Mouse (Mus musculus): Measurements from ENCODE around the gene Dazap1. TPM values are rescaled to one million over a fixed set of nuclear protein-coding genes. Genes with fewer than 3 reads are reported as not detected.

Gene Dazap1
- total and polyA plus RNA-seq, 2 experiments from 2014 or later = 30.3 to 96.2 TPM

- H3K9me3 ChIP-seq (replicated peaks; ENCODE audit: control insufficient read depth, low read length) = no peaks in the 10 kb centered on the region
- no peak for DNase-seq (ENCODE audit: low spot score)
- no peaks in the 10 kb centered on the region for H3K4me1 ChIP-seq (ENCODE audit: control insufficient read depth, insufficient read depth)
- no peak overlapping the region for H3K27ac ChIP-seq (ENCODE audit: low read depth)
- no peaks in the 10 kb centered on the region for H3K36me3 ChIP-seq (replicated peaks; ENCODE audit: control insufficient read depth, insufficient read depth, low read length)
- no peak for ATAC-seq (ENCODE audit: insufficient read depth, low read depth)
- H3K9ac ChIP-seq (replicated peaks; ENCODE audit: low read depth, low read length) = no peak overlapping the region
- H3K27me3 ChIP-seq (ENCODE audit: control insufficient read depth, insufficient read depth, low read length) = peaks cover 41% of the 10 kb centered on the region
- no peak overlapping the region for H3K4me2 ChIP-seq (ENCODE audit: low read depth, low read length)
- 86% methylated on average over 12 of the region's 12 CpGs for WGBS
- TF ChIP-seq CTCF (IDR thresholded peaks at IDR 0.05; ENCODE audit: low read depth) (no peak), EP300 (IDR thresholded peaks at IDR 0.05; ENCODE audit: low read depth) (no peak)
- no peak overlapping the region for H3K4me3 ChIP-seq (ENCODE audit: low read depth, low read length)
Observed at GRCm38 (mm10) chr10:80336263-80336662, 75.0 kb downstream of the Dazap1 start.

Small RNA genes within 50 kb of the gene (microRNA-seq; reads per million reads assigned to microRNA genes)
- not detected for gene Mir6911

Other genes starting within 250 kb of the Dazap1 start
- gene Arhgap45, start 244.8 kb upstream of the Dazap1 start, total RNA-seq (2014; rRNA removed; ENCODE audit: low replicate concordance) = 3.9 and 11.0 TPM in 2 replicates
- 1.9 TPM in 2 replicates for gene Arhgap45, start 244.8 kb upstream of the Dazap1 start, polyA plus RNA-seq (2015; fragmentation: Nextera tagmentation; extraction: Ambion mirVana)
- gene Polr2e, start 221.7 kb upstream of the Dazap1 start, total RNA-seq (2014; rRNA removed; ENCODE audit: low replicate concordance) = 70.6 and 106 TPM in 2 replicates
- gene Polr2e, start 221.7 kb upstream of the Dazap1 start, polyA plus RNA-seq (2015; fragmentation: Nextera tagmentation; extraction: Ambion mirVana) = 120 and 123 TPM in 2 replicates
- 490 and 500 TPM in 2 replicates for gene Gpx4, start 214.3 kb upstream of the Dazap1 start, total RNA-seq (2014; rRNA removed; ENCODE audit: low replicate concordance)
- 874 and 900 TPM in 2 replicates for gene Gpx4, start 214.3 kb upstream of the Dazap1 start, polyA plus RNA-seq (2015; fragmentation: Nextera tagmentation; extraction: Ambion mirVana)
- 21.1 and 22.0 TPM in 2 replicates for gene Sbno2, start 155.9 kb upstream of the Dazap1 start, total RNA-seq (2014; rRNA removed; ENCODE audit: low replicate concordance)
- 5.9 and 6.3 TPM in 2 replicates for gene Sbno2, start 155.9 kb upstream of the Dazap1 start, polyA plus RNA-seq (2015; fragmentation: Nextera tagmentation; extraction: Ambion mirVana)
- gene Stk11, start 145.7 kb upstream of the Dazap1 start, total RNA-seq (2014; rRNA removed; ENCODE audit: low replicate concordance) = 40.3 and 57.4 TPM in 2 replicates
- gene Stk11, start 145.7 kb upstream of the Dazap1 start, polyA plus RNA-seq (2015; fragmentation: Nextera tagmentation; extraction: Ambion mirVana) = 10.6 and 10.8 TPM in 2 replicates
- 970 and 972 TPM in 2 replicates for gene Atp5d, start 122.9 kb upstream of the Dazap1 start, total RNA-seq (2014; rRNA removed; ENCODE audit: low replicate concordance)
- 1,858 and 1,876 TPM in 2 replicates for gene Atp5d, start 122.9 kb upstream of the Dazap1 start, polyA plus RNA-seq (2015; fragmentation: Nextera tagmentation; extraction: Ambion mirVana)
- gene Cbarp, start 120.7 kb upstream of the Dazap1 start, total RNA-seq (2014; rRNA removed; ENCODE audit: low replicate concordance) = 2.8 and 5.9 TPM in 2 replicates
- 1.0 and 1.1 TPM in 2 replicates for gene Cbarp, start 120.7 kb upstream of the Dazap1 start, polyA plus RNA-seq (2015; fragmentation: Nextera tagmentation; extraction: Ambion mirVana)
- gene Midn, start 113.2 kb upstream of the Dazap1 start, total RNA-seq (2014; rRNA removed; ENCODE audit: low replicate concordance) = 100 and 122 TPM in 2 replicates
- 12.4 and 15.8 TPM in 2 replicates for gene Midn, start 113.2 kb upstream of the Dazap1 start, polyA plus RNA-seq (2015; fragmentation: Nextera tagmentation; extraction: Ambion mirVana)
- 121 and 163 TPM in 2 replicates for gene Cirbp, start 95.5 kb upstream of the Dazap1 start, total RNA-seq (2014; rRNA removed; ENCODE audit: low replicate concordance)
- gene Cirbp, start 95.5 kb upstream of the Dazap1 start, polyA plus RNA-seq (2015; fragmentation: Nextera tagmentation; extraction: Ambion mirVana) = 208 and 330 TPM in 2 replicates
- 0.66 and 8.9 TPM in 2 replicates for gene 1600002K03Rik, start 88.5 kb upstream of the Dazap1 start, total RNA-seq (2014; rRNA removed; ENCODE audit: low replicate concordance)
- gene 1600002K03Rik, start 88.5 kb upstream of the Dazap1 start, polyA plus RNA-seq (2015; fragmentation: Nextera tagmentation; extraction: Ambion mirVana) = 4.6 and 5.7 TPM in 2 replicates
- 2.4 and 3.0 TPM in 2 replicates for gene Efna2, start 82.0 kb upstream of the Dazap1 start, total RNA-seq (2014; rRNA removed; ENCODE audit: low replicate concordance)
- 3.3 and 3.7 TPM in 2 replicates for gene Efna2, start 82.0 kb upstream of the Dazap1 start, polyA plus RNA-seq (2015; fragmentation: Nextera tagmentation; extraction: Ambion mirVana)
- 41.4 and 59.7 TPM in 2 replicates for gene Mum1, start 35.1 kb upstream of the Dazap1 start, total RNA-seq (2014; rRNA removed; ENCODE audit: low replicate concordance)
- gene Mum1, start 35.1 kb upstream of the Dazap1 start, polyA plus RNA-seq (2015; fragmentation: Nextera tagmentation; extraction: Ambion mirVana) = 18.4 and 22.9 TPM in 2 replicates
- 838 and 847 TPM in 2 replicates for gene Ndufs7, start 12.4 kb upstream of the Dazap1 start, total RNA-seq (2014; rRNA removed; ENCODE audit: low replicate concordance)
- 1,203 and 1,284 TPM in 2 replicates for gene Ndufs7, start 12.4 kb upstream of the Dazap1 start, polyA plus RNA-seq (2015; fragmentation: Nextera tagmentation; extraction: Ambion mirVana)
- 27.2 and 27.7 TPM in 2 replicates for gene Gamt, start 474 bp upstream of the Dazap1 start, total RNA-seq (2014; rRNA removed; ENCODE audit: low replicate concordance)
- 22.8 and 25.7 TPM in 2 replicates for gene Gamt, start 474 bp upstream of the Dazap1 start, polyA plus RNA-seq (2015; fragmentation: Nextera tagmentation; extraction: Ambion mirVana)
- gene Rps15, start 31.0 kb downstream of the Dazap1 start, total RNA-seq (2014; rRNA removed; ENCODE audit: low replicate concordance) = 1,030 and 1,317 TPM in 2 replicates
- gene Rps15, start 31.0 kb downstream of the Dazap1 start, polyA plus RNA-seq (2015; fragmentation: Nextera tagmentation; extraction: Ambion mirVana) = 499 and 510 TPM in 2 replicates
- gene Apc2, start 34.5 kb downstream of the Dazap1 start, total RNA-seq (2014; rRNA removed; ENCODE audit: low replicate concordance) = 1.4 and 3.4 TPM in 2 replicates
- 0.77 and 0.83 TPM in 2 replicates for gene Apc2, start 34.5 kb downstream of the Dazap1 start, polyA plus RNA-seq (2015; fragmentation: Nextera tagmentation; extraction: Ambion mirVana)
- 13.5 and 41.4 TPM in 2 replicates for gene 2310011J03Rik, start 59.1 kb downstream of the Dazap1 start, total RNA-seq (2014; rRNA removed; ENCODE audit: low replicate concordance)
- gene 2310011J03Rik, start 59.1 kb downstream of the Dazap1 start, polyA plus RNA-seq (2015; fragmentation: Nextera tagmentation; extraction: Ambion mirVana) = 35.2 and 37.4 TPM in 2 replicates
- not detected in 2 replicates for gene Pcsk4, start 68.0 kb downstream of the Dazap1 start, total RNA-seq (2014; rRNA removed; ENCODE audit: low replicate concordance)
- 2.0 and 2.1 TPM in 2 replicates for gene Pcsk4, start 68.0 kb downstream of the Dazap1 start, polyA plus RNA-seq (2015; fragmentation: Nextera tagmentation; extraction: Ambion mirVana)
- not detected in 2 replicates for gene Reep6, start 68.5 kb downstream of the Dazap1 start, total RNA-seq (2014; rRNA removed; ENCODE audit: low replicate concordance)
- 0.85 and 1.0 TPM in 2 replicates for gene Reep6, start 68.5 kb downstream of the Dazap1 start, polyA plus RNA-seq (2015; fragmentation: Nextera tagmentation; extraction: Ambion mirVana)
- gene Adamtsl5, start 86.9 kb downstream of the Dazap1 start, total RNA-seq (2014; rRNA removed; ENCODE audit: low replicate concordance) = 18.5 and 34.6 TPM in 2 replicates
- gene Adamtsl5, start 86.9 kb downstream of the Dazap1 start, polyA plus RNA-seq (2015; fragmentation: Nextera tagmentation; extraction: Ambion mirVana) = 12.6 and 14.6 TPM in 2 replicates
- gene Plk5, start 95.0 kb downstream of the Dazap1 start, total RNA-seq (2014; rRNA removed; ENCODE audit: low replicate concordance) = 1.7 TPM in 1 of 2 replicates, not detected in the other
- 0.05 TPM in 2 replicates for gene Plk5, start 95.0 kb downstream of the Dazap1 start, polyA plus RNA-seq (2015; fragmentation: Nextera tagmentation; extraction: Ambion mirVana)
- 20.0 and 26.4 TPM in 2 replicates for gene Mex3d, start 126.2 kb downstream of the Dazap1 start, total RNA-seq (2014; rRNA removed; ENCODE audit: low replicate concordance)
- gene Mex3d, start 126.2 kb downstream of the Dazap1 start, polyA plus RNA-seq (2015; fragmentation: Nextera tagmentation; extraction: Ambion mirVana) = 2.2 and 2.9 TPM in 2 replicates
- gene Mbd3, start 138.1 kb downstream of the Dazap1 start, total RNA-seq (2014; rRNA removed; ENCODE audit: low replicate concordance) = 35.1 and 35.3 TPM in 2 replicates
- 75.6 and 78.0 TPM in 2 replicates for gene Mbd3, start 138.1 kb downstream of the Dazap1 start, polyA plus RNA-seq (2015; fragmentation: Nextera tagmentation; extraction: Ambion mirVana)
- 1,589 and 2,020 TPM in 2 replicates for gene Uqcr11, start 145.3 kb downstream of the Dazap1 start, total RNA-seq (2014; rRNA removed; ENCODE audit: low replicate concordance)
- 3,128 and 3,343 TPM in 2 replicates for gene Uqcr11, start 145.3 kb downstream of the Dazap1 start, polyA plus RNA-seq (2015; fragmentation: Nextera tagmentation; extraction: Ambion mirVana)
- gene Tcf3, start 172.2 kb downstream of the Dazap1 start, total RNA-seq (2014; rRNA removed; ENCODE audit: low replicate concordance) = 77.8 and 91.4 TPM in 2 replicates
- gene Tcf3, start 172.2 kb downstream of the Dazap1 start, polyA plus RNA-seq (2015; fragmentation: Nextera tagmentation; extraction: Ambion mirVana) = 20.1 and 20.6 TPM in 2 replicates
- gene Onecut3, start 233.3 kb downstream of the Dazap1 start, total RNA-seq (2014; rRNA removed; ENCODE audit: low replicate concordance) = not detected in 2 replicates
- not detected in 2 replicates for gene Onecut3, start 233.3 kb downstream of the Dazap1 start, polyA plus RNA-seq (2015; fragmentation: Nextera tagmentation; extraction: Ambion mirVana)